Mouse (Mus musculus) adrenal gland, adult 8-10 months (tissue): Measurements from ENCODE around the gene Rarg. TPM values are rescaled to one million over a fixed set of nuclear protein-coding genes. Genes with fewer than 3 reads are reported as not detected.
A peak's percentile ranks its signal among the peaks of the same experiment; 100 is the strongest.

ENCODE experiments used
- DNase-seq: peaks from one replicate; pipeline ENCODE4 v3.0.0; 2022
- total RNA-seq, 4 experiments: library from RNA; stranded (reverse); gene quantifications; 2 replicates each; pipeline ENCODE4 v1.2.4; 2022

The Rarg gene
- total RNA-seq, 4 experiments from 2014 or later = 19.9 to 43.0 (median 34.4) TPM

DNA sequence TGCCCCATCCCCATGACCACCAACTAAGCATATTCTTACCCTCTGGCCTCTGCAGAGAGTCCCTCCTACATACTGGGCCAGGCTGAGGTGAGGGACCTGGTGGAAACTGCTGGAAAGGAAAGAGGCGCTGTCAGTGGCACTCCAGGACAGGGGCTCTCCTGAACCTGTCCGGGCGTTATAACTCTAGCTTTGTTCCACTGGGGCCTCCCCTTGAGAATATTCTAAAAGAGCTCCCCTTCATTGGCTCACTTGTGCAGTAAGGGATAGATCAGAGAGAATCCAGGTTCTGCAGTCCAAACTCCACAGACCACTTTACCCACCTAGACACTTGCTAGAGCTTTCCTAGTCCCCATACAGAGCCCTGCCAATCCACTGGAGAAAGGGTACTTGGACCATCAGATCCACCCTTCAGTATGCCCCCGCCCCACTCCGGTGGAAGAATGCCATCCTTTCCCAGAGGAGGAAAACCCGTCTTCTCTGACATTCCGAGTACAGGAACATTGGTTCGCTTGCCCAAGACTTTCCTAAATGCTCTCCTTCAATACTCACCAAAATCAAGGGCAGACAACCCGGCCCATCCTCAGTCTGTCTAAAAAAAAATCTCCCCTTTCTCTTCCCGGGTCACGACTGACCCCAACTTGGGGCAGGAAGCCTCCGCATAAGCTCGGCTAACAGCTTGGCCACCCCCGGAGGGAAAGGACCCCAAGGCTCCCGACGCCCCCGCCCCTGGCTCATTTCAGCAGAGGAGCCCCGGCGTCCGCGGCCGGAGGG, 701 bp downstream of the Rarg start:
- DNase-seq = no peak

GRCm38 (mm10) chr15:102255547-102256255, 1.6 kb downstream of the Rarg start:
- DNase-seq = no peak

DNA sequence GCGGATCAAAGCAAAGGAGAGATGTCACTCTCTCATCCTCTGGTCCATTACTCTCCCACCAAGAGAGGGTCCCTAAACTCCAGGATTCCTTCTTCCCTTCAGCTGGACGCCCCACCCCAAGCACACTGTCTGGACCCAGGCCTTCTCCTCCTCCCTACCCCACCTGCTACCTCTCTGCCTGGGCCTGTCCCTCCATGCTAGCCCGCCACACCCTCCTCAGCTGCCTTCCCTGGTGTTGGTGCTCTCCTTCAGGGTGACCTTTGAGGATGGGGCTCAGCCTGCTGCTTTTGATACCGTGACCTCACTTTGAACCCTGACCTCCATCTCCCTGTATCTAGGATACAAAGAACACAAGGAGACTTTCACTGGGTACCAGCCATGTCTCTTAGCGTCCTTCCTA, 6.8 kb downstream of the Rarg start:
- DNase-seq = no peak

- no peak for DNase-seq
Observed at GRCm38 (mm10) chr15:102249967-102250366, 7.3 kb downstream of the Rarg start.

DNA sequence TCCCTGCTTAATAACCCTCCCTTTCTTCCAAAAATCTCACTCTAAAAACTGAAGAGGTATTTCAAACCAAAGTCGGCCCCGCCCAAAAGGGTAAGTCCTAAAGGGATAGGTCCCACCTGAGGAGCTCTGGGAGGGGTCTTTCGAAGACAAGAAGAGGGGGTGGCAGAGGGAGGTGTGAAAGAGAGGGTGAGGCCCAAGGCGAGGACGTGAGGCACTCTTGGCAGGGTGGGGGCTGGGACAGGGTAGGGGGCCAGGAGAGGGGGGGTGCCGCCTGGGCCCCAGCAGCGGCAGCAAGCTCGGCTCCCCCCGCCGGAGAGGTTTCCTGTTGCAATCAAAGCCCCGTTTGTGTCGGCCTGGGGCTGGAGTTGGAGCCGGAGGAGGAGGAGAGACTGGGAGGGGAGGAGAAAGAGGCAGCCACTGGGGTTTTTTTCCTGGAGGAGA, 8.0 kb downstream of the Rarg start:
- DNase-seq = no peak

- DNase-seq = no peak
Observed at GRCm38 (mm10) chr15:102248812-102249191, 8.5 kb downstream of the Rarg start.

DNA sequence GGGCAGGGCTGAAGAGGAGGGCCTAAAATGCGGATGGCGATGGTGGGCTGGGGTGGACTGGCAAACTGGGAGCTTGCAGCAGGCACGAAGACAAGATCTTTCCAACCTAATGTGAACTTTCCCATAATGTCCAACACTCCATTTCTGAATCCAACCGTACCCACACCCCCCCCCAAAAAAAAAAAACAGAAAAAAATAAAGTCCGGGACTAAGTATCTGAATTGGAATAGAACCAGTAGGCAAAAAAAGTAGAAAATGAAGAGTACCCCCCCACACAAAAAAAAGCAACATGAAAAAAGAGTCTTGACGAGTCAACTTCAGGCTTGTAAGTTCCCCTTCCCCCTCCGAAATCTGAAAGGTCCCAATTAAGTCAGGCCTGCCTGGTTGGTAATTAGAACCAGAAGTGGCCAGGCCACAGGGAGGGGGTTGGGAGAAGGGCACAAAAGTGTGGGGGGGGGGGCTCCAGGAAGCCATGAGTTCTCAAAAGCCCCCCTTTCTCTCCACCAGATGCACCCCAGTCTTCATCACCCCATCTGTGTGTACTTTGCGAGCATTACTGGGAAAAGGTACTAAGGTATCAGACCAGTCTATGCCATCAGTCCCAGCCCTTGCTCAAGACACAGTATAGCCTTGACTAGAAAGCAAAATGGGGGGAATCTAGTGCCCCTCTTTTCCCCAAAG, 9.0 kb downstream of the Rarg start:
- DNase-seq = no peak

DNA sequence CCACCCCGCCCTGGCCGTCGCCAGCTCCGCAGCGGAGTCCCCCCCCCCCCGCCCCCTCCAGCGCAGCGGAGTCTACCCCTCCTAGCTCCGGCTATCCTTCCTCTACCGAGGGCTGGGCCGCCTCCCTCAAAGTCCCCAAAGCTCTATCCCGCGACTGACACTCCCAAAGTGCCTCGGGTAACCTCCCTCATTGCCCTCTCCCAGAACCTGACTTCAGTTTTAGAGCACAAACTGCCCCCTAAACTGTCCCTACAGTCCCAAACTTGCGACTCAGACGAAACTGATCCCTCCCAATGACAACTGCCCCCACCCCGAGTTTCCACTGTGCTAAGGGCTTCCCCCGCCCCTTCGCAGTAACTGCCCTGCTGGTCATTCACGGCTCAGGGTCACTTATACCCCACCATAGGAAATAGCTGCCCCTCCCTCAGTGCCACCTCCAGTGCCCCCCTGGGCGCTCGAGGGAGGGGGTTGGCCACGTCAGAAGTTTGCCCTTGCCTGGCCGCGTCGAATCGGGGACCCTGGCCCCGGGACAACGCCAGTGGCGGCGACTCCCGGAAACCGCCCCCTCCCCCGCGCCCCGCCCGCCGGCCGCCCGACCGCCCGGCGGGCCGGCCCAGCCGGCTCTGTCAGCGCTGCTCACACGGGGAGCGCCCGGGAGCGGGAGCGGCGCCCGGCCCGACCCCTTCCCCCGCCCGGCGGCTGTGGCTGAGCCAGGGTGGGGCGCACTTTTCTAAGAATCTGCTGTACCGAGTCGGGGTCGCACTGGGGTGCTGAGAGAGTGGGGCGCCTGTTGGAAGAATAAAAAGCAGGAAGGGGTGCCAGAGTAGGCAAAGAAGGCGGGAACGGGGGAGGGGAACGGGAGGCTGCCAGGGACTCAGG, 9.8 kb downstream of the Rarg start:
- peak; percentile 69 for DNase-seq

- DNase-seq = peak; percentile 96
Observed at GRCm38 (mm10) chr15:102246866-102247251, 10.5 kb downstream of the Rarg start.

- peak; percentile 71 for DNase-seq
Observed at GRCm38 (mm10) chr15:102245891-102246741, 11.2 kb downstream of the Rarg start.

GRCm38 (mm10) chr15:102245461-102245881, 11.8 kb downstream of the Rarg start:
- no peak for DNase-seq

GRCm38 (mm10) chr15:102244306-102245191, 12.8 kb downstream of the Rarg start:
- no peak for DNase-seq

DNA sequence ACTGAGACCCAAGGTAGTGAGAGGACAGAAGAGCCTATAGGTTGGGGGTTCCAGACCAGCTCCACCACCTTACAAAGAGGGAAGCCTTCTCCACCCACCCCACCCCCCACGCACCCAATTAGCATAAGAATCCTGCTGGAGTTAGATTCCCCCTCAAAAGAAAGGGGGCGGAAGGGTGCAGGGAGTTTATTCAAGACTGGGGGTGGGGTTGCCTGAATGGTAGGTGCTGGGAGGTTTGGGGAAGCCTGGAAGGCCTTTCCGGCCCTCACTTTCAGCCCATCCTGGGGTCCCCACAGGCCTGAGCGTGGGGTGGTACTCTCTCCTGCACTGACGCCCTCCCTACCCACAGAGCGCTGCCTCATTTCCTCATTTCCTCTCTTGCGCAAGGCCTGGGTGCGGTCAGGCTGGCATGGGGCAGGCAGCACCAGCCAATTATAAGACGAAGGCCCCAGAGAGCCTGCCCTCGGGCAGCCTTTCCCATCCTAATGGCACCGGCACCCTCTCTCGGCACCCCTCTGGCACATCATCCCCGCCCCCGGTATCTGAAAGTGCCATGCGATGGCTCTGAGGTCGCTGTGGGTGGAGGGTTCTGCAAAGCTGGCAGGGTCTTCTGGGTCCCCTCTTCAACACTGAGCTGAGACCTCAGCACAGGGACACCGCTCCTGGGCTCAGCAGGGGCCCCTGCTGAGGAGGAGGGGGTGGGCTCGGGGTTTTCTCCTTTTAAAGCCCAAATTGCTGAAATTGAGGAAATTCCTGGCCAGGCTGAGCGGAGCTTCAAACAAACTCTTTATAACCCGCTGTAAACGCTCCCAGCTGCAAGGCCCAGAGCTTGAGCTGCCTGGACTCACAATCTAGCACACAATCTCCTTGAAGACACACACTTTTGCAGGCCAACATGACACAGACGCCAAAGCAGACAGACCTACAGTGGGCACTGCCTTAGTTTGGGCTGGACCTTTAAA, 13.8 kb downstream of the Rarg start:
- peak; percentile 71 for DNase-seq

GRCm38 (mm10) chr15:102242404-102243228, 14.7 kb downstream of the Rarg start:
- no peak for DNase-seq

DNA sequence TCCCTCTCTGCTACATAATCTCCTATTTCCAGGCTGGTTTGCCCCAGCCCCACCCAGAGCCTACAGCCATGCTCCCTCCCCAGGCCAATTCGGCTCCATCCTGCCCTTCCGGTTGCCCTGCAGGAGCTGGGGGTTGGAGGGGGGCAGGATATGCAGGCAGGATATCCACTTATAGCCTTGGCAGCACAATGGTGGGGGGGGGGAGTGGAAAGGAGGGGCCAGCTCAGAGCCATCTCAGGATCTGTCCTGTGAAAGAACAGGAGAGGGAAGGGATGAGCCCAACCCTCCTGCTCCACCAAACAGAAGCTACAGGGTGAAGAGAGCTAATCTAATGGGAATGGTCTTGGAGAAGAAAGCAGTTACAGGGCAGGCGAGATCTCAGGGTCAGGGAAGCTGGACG, 16.7 kb downstream of the Rarg start:
- no peak for DNase-seq

DNA sequence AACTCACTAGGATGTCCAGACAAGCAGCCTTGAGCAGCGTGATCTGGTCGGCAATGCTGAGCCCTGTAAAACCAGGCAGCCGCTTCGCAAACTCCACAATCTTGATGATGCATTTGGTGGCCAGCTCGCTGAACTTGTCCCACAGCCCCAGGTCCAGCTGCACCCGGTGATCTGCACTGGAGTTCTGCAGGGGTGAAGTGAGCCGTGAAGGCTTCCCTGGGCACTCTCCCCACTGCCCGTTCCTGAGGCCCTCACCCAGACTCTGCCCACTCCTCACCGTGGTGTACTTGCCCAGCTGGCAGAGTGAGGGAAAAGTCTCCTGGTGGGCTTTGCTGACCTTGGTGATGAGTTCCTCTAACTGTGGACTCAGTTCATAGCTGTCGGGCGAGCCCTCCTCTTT, 17.5 kb downstream of the Rarg start:
- DNase-seq = no peak

- DNase-seq = no peak
Observed at GRCm38 (mm10) chr15:102239260-102239590, 18.1 kb downstream of the Rarg start.

- no peak for DNase-seq
Observed at GRCm38 (mm10) chr15:102238543-102239259, 18.6 kb downstream of the Rarg start.
